Mouse (Mus musculus): ENCODE results near the gene Med25. TPM values are rescaled to one million over a fixed set of nuclear protein-coding genes. Genes with fewer than 3 reads are reported as not detected.

Gene Med25
- polyA plus RNA-seq, 1 experiment, result 25.4 TPM

GRCm38 (mm10) chr7:44856265-44856916 is 36.1 kb downstream of the Med25 start:
- Histone ChIP-seq H3K27ac (ENCODE audit: control insufficient read depth, insufficient read depth, low read depth, low read length, poor library complexity) (peak overlapping the region; percentile 88), H3K4me3 (replicated peaks; ENCODE audit: control insufficient read depth, low read depth, low read length) (peak overlapping the region; percentile 87), H3K4me1 (ENCODE audit: control insufficient read depth, insufficient read depth, low read length) (peaks cover 4% of the 10 kb centered on the region; the same call in 1 of the 2 replicates)
- WGBS, result 15% methylated on average over 9 of the region's 9 CpGs
- no peak for TF ChIP-seq CTCF (IDR thresholded peaks at IDR 0.05; ENCODE audit: control insufficient read depth, insufficient read depth, low read length)
- no peak for TF ChIP-seq POLR2A (IDR thresholded peaks at IDR 0.05; ENCODE audit: borderline replicate concordance, control insufficient read depth, low read depth, low read length)

- peaks cover 6% of the 10 kb centered on the region; the same call in 1 of the 2 replicates for H3K4me1 ChIP-seq (ENCODE audit: control insufficient read depth, insufficient read depth, low read length)
- H3K27ac ChIP-seq (ENCODE audit: control insufficient read depth, insufficient read depth, low read depth, low read length, poor library complexity), result peak overlapping the region; percentile 98
- TF ChIP-seq POLR2A (IDR thresholded peaks at IDR 0.05; ENCODE audit: borderline replicate concordance, control insufficient read depth, low read depth, low read length) (no peak), CTCF (IDR thresholded peaks at IDR 0.05; ENCODE audit: control insufficient read depth, insufficient read depth, low read length) (no peak)
- H3K4me3 ChIP-seq (replicated peaks; ENCODE audit: control insufficient read depth, low read depth, low read length), result peak overlapping the region; percentile 82
- 33% methylated on average over 10 of the region's 10 CpGs for WGBS
These were observed 37.5 kb downstream of the Med25 start for GRCm38 (mm10) chr7:44855036-44855435.

- TF ChIP-seq CTCF (IDR thresholded peaks at IDR 0.05; ENCODE audit: control insufficient read depth, insufficient read depth, low read length) (no peak), POLR2A (IDR thresholded peaks at IDR 0.05; ENCODE audit: borderline replicate concordance, control insufficient read depth, low read depth, low read length) (peak; percentile 79)
- H3K27ac ChIP-seq (ENCODE audit: control insufficient read depth, insufficient read depth, low read depth, low read length, poor library complexity), result peak overlapping the region; percentile 98
- peaks cover 6% of the 10 kb centered on the region; the same call in 1 of the 2 replicates for H3K4me1 ChIP-seq (ENCODE audit: control insufficient read depth, insufficient read depth, low read length)
- WGBS, result under 1% methylated on average over 45 of the region's 45 CpGs
- H3K4me3 ChIP-seq (replicated peaks; ENCODE audit: control insufficient read depth, low read depth, low read length), result peak overlapping the region; percentile 82
These were observed 38.0 kb downstream of the Med25 start for GRCm38 (mm10) chr7:44854356-44855031.

GRCm38 (mm10) chr7:44853596-44854355 is 38.7 kb downstream of the Med25 start:
- H3K4me3 ChIP-seq (replicated peaks; ENCODE audit: control insufficient read depth, low read depth, low read length), result peak overlapping the region; percentile 82
- 24% methylated on average over 26 of the region's 26 CpGs for WGBS
- peak overlapping the region; percentile 98 for H3K27ac ChIP-seq (ENCODE audit: control insufficient read depth, insufficient read depth, low read depth, low read length, poor library complexity)
- H3K4me1 ChIP-seq (ENCODE audit: control insufficient read depth, insufficient read depth, low read length), result peaks cover 6% of the 10 kb centered on the region; the same call in 1 of the 2 replicates
- TF ChIP-seq CTCF (IDR thresholded peaks at IDR 0.05; ENCODE audit: control insufficient read depth, insufficient read depth, low read length), result no peak
- no peak for TF ChIP-seq POLR2A (IDR thresholded peaks at IDR 0.05; ENCODE audit: borderline replicate concordance, control insufficient read depth, low read depth, low read length)

- TF ChIP-seq CTCF (IDR thresholded peaks at IDR 0.05; ENCODE audit: control insufficient read depth, insufficient read depth, low read length) (no peak), POLR2A (IDR thresholded peaks at IDR 0.05; ENCODE audit: borderline replicate concordance, control insufficient read depth, low read depth, low read length) (no peak)
- H3K27ac ChIP-seq (ENCODE audit: control insufficient read depth, insufficient read depth, low read depth, low read length, poor library complexity), result no peak overlapping the region
- 92% methylated on average over 2 of the region's 2 CpGs for WGBS
- peaks cover 6% of the 10 kb centered on the region; the same call in 1 of the 2 replicates for H3K4me1 ChIP-seq (ENCODE audit: control insufficient read depth, insufficient read depth, low read length)
- H3K4me3 ChIP-seq (replicated peaks; ENCODE audit: control insufficient read depth, low read depth, low read length), result no peak overlapping the region
These were observed 39.4 kb downstream of the Med25 start for GRCm38 (mm10) chr7:44853065-44853464.

GRCm38 (mm10) chr7:44852259-44853027 is 40.1 kb downstream of the Med25 start:
- no peak overlapping the region for H3K27ac ChIP-seq (ENCODE audit: control insufficient read depth, insufficient read depth, low read depth, low read length, poor library complexity)
- no peak overlapping the region for H3K4me3 ChIP-seq (replicated peaks; ENCODE audit: control insufficient read depth, low read depth, low read length)
- 92% methylated on average over 36 of the region's 36 CpGs for WGBS
- peaks cover 7% of the 10 kb centered on the region; the same call in 1 of the 2 replicates for H3K4me1 ChIP-seq (ENCODE audit: control insufficient read depth, insufficient read depth, low read length)
- TF ChIP-seq POLR2A (IDR thresholded peaks at IDR 0.05; ENCODE audit: borderline replicate concordance, control insufficient read depth, low read depth, low read length) (no peak; the same call in 1 of the 2 replicates), CTCF (IDR thresholded peaks at IDR 0.05; ENCODE audit: control insufficient read depth, insufficient read depth, low read length) (no peak)

- Histone ChIP-seq H3K4me1 (ENCODE audit: control insufficient read depth, insufficient read depth, low read length) (peaks cover 7% of the 10 kb centered on the region; the same call in 1 of the 2 replicates), H3K4me3 (replicated peaks; ENCODE audit: control insufficient read depth, low read depth, low read length) (no peak overlapping the region), H3K27ac (ENCODE audit: control insufficient read depth, insufficient read depth, low read depth, low read length, poor library complexity) (0 out of 2 replicates have a peak overlapping the region, but pooled peaks have one; percentile 3)
- TF ChIP-seq POLR2A (IDR thresholded peaks at IDR 0.05; ENCODE audit: borderline replicate concordance, control insufficient read depth, low read depth, low read length) (no peak), CTCF (IDR thresholded peaks at IDR 0.05; ENCODE audit: control insufficient read depth, insufficient read depth, low read length) (no peak)
- 83% methylated on average over 12 of the region's 12 CpGs for WGBS
These were observed 40.8 kb downstream of the Med25 start for GRCm38 (mm10) chr7:44851625-44852234.

Data from bone marrow, adult 2 months (tissue).